Mouse (Mus musculus) liver, embryonic 11.5 days (tissue): Measurements from ENCODE around the gene C1ql4. TPM values are rescaled to one million over a fixed set of nuclear protein-coding genes. Genes with fewer than 3 reads are reported as not detected.
"Not testable (repeated sequence)": the region's sequence is repeated elsewhere in the genome, so short reads cannot be mapped to it uniquely, and the experiment has no call there.

Experiments used
- ATAC-seq: fragments of 200-750 bp; cut with Nextera tagmentation; replicated peaks from 2 replicates; pipeline ENCODE4 v1.8.0; 2017; ENCODE audit warnings: moderate number of reproducible peaks, mild to moderate bottlenecking, moderate TSS enrichment, moderate library complexity; ENCODE audit not compliant: low FRiP score
- DNase-seq: peaks from one replicate; pipeline ENCODE4 v3.0.0-alpha.2; 2017; ENCODE audit warnings: low spot score
- H3K27ac ChIP-seq: fragments of 300-500 bp; sonication (generic); 2 replicates; pipeline ENCODE4 v1.5.1; 2014; ENCODE audit warnings: mild to moderate bottlenecking, low read depth, low read length, control low read depth
- H3K27me3 ChIP-seq: fragments of 300-500 bp; sonication (generic); replicated peaks from 2 replicates; pipeline ENCODE4 v1.6.1; 2014; ENCODE audit warnings: low read length, mixed read lengths; ENCODE audit not compliant: control insufficient read depth, insufficient read depth
- H3K36me3 ChIP-seq: fragments of 300-500 bp; sonication (generic); 2 replicates; pipeline ENCODE4 v1.6.1; 2014; ENCODE audit warnings: mild to moderate bottlenecking, low read length, moderate library complexity, mixed read lengths; ENCODE audit not compliant: control insufficient read depth, insufficient read depth
- H3K4me1 ChIP-seq: fragments of 300-500 bp; sonication (generic); replicated peaks from 2 replicates; pipeline ENCODE4 v1.6.1; 2014; ENCODE audit warnings: low read length, mixed read lengths; ENCODE audit not compliant: control insufficient read depth, insufficient read depth
- H3K4me2 ChIP-seq: fragments of 300-500 bp; sonication (generic); 2 replicates; pipeline ENCODE4 v1.6.1; 2014; ENCODE audit warnings: mild to moderate bottlenecking, control low read depth, moderate library complexity
- H3K4me3 ChIP-seq: fragments of 300-500 bp; sonication (generic); 2 replicates; pipeline ENCODE4 v1.5.1; 2014; ENCODE audit warnings: low read depth, low read length, control low read depth
- H3K9ac ChIP-seq: fragments of 300-500 bp; sonication (generic); 2 replicates; pipeline ENCODE4 v1.6.1; 2014; ENCODE audit warnings: low read depth, low read length, control low read depth
- H3K9me3 ChIP-seq: fragments of 300-500 bp; sonication (generic); 2 replicates; pipeline ENCODE4 v1.6.1; 2016; ENCODE audit warnings: low read length, inconsistent platforms, mixed read lengths; ENCODE audit not compliant: control insufficient read depth
- WGBS: fragments of 180-500 bp; shearing (Covaris S2); extraction: QIAGEN DNeasy Blood & Tissue Kit; methylation state at CpG from one replicate; pipeline ENCODE4 v1.1.7; 2014; 5-methylcytosine and 5-hydroxymethylcytosine counted together
- polyA plus RNA-seq: library from polyadenylated mRNA; unstranded; fragments of >200 nt; fragmentation: Nextera tagmentation; extraction: Ambion mirVana; gene quantifications from 2 replicates; pipeline ENCODE4 v1.2.1, GENCODE M21; 2014

Gene C1ql4
- polyA plus RNA-seq, 1 experiment from 2014 or later, result not detected

DNA sequence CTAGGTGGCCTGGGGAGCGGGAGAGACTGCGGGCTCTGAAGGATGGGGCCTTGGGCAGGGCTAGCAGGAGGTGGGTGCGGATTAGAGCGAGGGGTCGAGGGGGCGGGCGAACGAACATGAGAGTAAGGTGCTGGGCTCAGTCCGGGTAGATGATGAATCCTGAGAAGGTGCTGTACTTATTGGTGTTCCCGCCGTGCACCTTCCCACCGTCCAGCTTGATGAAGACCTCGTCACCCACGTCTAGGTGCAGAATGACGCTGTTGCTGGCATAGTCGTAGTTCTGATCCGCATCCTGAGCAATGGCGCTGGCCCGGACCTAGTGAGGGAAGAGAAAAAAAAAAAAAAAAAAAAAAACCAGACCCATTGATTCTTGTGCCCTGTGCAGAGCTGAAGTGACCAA is 3.0 kb downstream of the C1ql4 start:
- Histone ChIP-seq H3K36me3 (peaks cover 17% of the 10 kb centered on the region; the same call in 1 of the 2 replicates), H3K4me2 (peak overlapping the region; percentile 48), H3K4me3 (peak overlapping the region; percentile 15; the same call in 1 of the 2 replicates), H3K9me3 (no peaks in the 10 kb centered on the region), H3K9ac (0 out of 2 replicates have a peak overlapping the region, but pooled peaks have one; percentile 14), H3K27ac (no peak overlapping the region), H3K27me3 (peaks cover 58% of the 10 kb centered on the region), H3K4me1 (peaks cover 18% of the 10 kb centered on the region)
- ATAC-seq, result no peak
- DNase-seq, result no peak
- WGBS, result 20% methylated on average over 19 of the region's 19 CpGs

DNA sequence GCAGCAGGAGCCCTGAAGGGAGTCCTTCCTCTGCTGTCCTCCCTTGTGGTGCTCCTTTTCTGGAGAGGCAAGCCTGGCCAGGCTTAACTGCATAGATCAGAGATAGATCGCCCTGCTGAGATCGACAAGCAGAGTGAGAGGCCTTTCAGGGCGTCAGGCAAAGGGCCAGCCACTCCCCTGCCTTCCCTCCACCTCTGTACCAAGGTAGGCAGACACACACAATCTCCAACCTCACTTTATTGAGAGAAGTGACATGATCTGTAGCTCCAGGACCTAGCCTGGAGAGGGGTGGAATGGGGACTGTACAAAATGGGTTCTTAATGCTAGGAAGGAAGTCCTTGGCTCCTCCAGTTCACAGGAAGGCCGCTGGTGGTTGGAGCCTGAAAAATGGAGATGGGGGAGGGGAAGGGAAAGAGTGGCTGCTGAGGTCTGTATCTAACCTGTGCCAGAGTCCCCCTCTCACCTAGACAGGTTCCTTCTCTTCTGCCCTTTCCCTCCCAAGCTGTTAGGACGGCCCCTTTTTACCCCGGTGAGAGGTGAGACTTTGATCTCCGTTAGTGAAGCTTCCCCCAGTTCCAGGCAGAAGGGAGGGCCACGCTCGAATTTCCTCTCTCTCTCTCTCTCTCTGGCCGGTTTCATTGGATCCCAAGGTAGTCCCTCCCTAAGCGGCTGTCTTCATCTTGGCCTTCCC is 3.6 kb downstream of the C1ql4 start:
- DNase-seq (no peak), ATAC-seq (no peak)
- Histone ChIP-seq H3K4me2 (peak overlapping the region; percentile 48), H3K27me3 (peaks cover 52% of the 10 kb centered on the region), H3K9me3 (no peaks in the 10 kb centered on the region), H3K4me1 (peaks cover 17% of the 10 kb centered on the region), H3K36me3 (peaks cover 17% of the 10 kb centered on the region; the same call in 1 of the 2 replicates), H3K4me3 (peak overlapping the region; percentile 15; the same call in 1 of the 2 replicates), H3K27ac (no peak overlapping the region; the same call in 1 of the 2 replicates), H3K9ac (0 out of 2 replicates have a peak overlapping the region, but pooled peaks have one; percentile 14)
- WGBS, result 9% methylated on average over 11 of the region's 11 CpGs

DNA sequence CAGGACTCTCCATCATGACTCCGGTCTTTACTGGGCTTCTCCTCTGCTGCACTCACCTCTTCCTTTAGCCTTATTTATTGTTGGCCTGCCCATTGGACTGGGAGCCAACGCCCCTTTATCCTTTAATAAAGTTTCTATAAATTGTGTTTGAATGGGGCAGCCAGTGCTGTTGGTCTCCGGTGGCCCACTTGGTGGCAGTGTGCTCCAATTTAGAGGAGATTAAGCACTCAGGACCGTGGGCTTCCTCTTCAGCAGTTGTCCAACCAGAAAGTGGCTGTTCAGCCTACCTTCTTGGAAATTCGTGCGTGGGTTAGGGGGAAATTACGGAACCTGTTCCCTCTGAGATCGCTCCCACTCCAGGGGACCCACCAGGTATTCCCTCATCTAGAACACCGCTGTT is 4.4 kb downstream of the C1ql4 start:
- Histone ChIP-seq H3K4me2 (no peak overlapping the region), H3K9ac (no peak overlapping the region), H3K36me3 (peaks cover 22% of the 10 kb centered on the region; the same call in 1 of the 2 replicates), H3K9me3 (no peaks in the 10 kb centered on the region), H3K27me3 (peaks cover 44% of the 10 kb centered on the region), H3K4me3 (no peak overlapping the region), H3K4me1 (peaks cover 14% of the 10 kb centered on the region), H3K27ac (no peak overlapping the region)
- no peak for ATAC-seq
- 68% methylated on average over 9 of the region's 9 CpGs for WGBS
- no peak for DNase-seq

DNA sequence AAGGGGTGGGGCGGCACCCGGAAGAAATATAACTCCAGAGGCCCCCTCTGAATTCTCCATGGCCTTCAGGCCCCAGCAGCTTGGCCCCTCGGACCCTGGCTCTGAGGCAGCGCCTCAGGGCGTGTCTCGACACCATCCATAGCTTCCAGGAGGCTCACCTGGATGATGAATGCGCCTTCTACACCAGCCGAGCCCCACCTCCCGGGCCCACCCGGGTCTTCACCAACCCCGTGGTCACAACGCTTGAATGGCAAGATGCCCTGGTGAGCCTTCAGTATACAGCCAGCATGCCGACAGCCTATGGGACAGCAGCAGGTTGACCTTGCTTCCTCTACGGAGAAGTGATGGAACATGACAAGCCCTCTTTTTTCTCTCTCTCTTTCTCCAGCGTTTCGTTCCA is 4.8 kb downstream of the C1ql4 start:
- peaks cover 40% of the 10 kb centered on the region for H3K27me3 ChIP-seq
- no peaks in the 10 kb centered on the region for H3K9me3 ChIP-seq
- WGBS, result 90% methylated on average over 16 of the region's 16 CpGs

DNA sequence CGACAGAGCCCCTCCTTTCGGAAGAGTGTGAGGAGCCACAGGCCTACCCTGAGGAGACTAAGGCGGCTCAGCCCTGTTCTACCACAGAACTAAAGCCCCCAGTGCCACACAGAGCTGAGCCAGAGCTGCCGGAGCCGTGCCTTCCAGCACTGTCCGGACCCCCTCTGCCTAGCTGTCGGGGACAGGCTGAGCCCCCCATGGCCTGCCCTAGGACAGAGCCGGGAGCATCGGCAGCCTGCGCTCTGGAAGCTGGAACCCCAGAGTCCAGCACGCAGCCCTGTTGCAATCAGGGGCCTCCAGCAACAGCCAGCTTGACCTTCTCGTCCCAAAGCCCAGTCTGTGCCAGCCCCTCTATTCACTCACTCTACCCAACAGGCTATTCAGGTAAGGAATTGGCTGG is 5.3 kb downstream of the C1ql4 start:
- ATAC-seq (no peak), DNase-seq (no peak)
- Histone ChIP-seq H3K4me1 (peaks cover 14% of the 10 kb centered on the region), H3K36me3 (peaks cover 28% of the 10 kb centered on the region; the same call in 1 of the 2 replicates), H3K9me3 (no peaks in the 10 kb centered on the region), H3K27ac (no peak overlapping the region), H3K9ac (no peak overlapping the region), H3K4me3 (no peak overlapping the region), H3K27me3 (peaks cover 35% of the 10 kb centered on the region), H3K4me2 (no peak overlapping the region)
- 95% methylated on average over 12 of the region's 12 CpGs for WGBS

More for the DNA sequence above, 4.8 kb downstream of the C1ql4 start:
- peaks cover 14% of the 10 kb centered on the region for H3K4me1 ChIP-seq
- no peak overlapping the region for H3K4me3 ChIP-seq
- no peak overlapping the region for H3K9ac ChIP-seq
- H3K27ac ChIP-seq, result no peak overlapping the region
- DNase-seq, result no peak
- no peak for ATAC-seq
- peaks cover 26% of the 10 kb centered on the region; the same call in 1 of the 2 replicates for H3K36me3 ChIP-seq
- H3K4me2 ChIP-seq, result no peak overlapping the region

DNA sequence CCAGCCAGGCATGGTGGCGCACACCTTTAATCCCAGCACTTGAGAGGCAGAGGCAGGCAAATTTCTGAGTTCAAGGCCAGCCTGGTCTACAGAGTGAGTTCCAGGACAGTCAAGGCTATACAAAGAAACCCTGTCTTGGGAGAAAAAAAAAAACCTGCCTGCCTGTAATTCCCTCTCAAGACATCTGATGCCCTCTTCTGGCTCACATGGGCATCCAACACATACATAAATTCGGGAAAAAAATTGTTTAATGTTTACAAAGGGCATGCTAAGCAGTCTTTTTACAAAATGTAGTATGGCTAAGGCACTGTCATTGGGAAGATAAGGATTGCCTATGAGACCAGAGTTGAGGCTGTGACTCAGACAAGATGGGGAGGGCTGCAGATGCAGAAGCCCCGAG is 7.8 kb downstream of the C1ql4 start:
- WGBS, result 77% methylated on average over 3 of the region's 3 CpGs
- Histone ChIP-seq H3K9ac (no peak overlapping the region), H3K27ac (no peak overlapping the region), H3K36me3 (peaks cover 34% of the 10 kb centered on the region; the same call in 1 of the 2 replicates), H3K4me2 (no peak overlapping the region), H3K4me1 (peaks cover 21% of the 10 kb centered on the region), H3K27me3 (peaks cover 11% of the 10 kb centered on the region), H3K4me3 (no peak overlapping the region), H3K9me3 (no peaks in the 10 kb centered on the region)
- DNase-seq (no peak), ATAC-seq (no peak)

DNA sequence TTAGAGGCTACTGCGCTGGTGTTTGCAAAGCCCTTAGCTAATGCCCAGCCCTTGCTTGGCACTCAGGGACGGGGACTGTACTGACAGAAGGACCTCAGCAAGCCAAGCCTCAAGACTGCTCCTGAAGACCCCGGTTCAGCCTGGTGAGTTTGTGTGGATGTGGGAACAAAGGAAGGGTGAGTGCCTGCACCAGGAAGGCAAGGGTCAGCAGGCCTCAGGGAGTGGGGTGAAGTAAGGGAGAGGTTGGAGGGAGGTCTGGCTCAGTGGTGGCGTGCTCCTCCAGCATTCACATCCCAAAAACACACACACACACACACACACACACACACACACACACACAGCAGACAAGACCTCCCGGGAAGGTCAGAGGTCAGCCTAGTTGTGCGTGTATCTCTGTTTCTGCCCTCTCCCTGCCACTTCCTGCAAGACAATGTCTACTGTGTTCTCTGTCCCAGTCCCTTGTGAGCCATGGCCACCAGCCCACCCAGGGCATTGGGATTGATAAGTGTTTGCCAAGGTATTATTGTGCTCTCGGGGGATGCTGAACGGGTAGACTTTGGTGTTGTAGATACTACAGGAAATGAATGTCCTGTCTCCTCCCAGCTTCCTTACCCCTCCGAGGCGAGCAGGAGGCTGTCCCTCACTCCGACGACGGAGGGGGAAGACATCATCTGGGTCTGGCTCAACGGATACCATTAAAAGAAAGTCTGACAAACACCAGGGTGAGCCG is 9.3 kb downstream of the C1ql4 start:
- Histone ChIP-seq H3K27me3 (no peaks in the 10 kb centered on the region), H3K4me2 (no peak overlapping the region), H3K27ac (no peak overlapping the region), H3K4me3 (no peak overlapping the region), H3K4me1 (peaks cover 15% of the 10 kb centered on the region), H3K36me3 (peaks cover 34% of the 10 kb centered on the region; the same call in 1 of the 2 replicates), H3K9me3 (no peaks in the 10 kb centered on the region), H3K9ac (peak overlapping the region; percentile 20; the same call in 1 of the 2 replicates)
- no peak for DNase-seq
- 82% methylated on average over 15 of the region's 15 CpGs for WGBS
- no peak for ATAC-seq

DNA sequence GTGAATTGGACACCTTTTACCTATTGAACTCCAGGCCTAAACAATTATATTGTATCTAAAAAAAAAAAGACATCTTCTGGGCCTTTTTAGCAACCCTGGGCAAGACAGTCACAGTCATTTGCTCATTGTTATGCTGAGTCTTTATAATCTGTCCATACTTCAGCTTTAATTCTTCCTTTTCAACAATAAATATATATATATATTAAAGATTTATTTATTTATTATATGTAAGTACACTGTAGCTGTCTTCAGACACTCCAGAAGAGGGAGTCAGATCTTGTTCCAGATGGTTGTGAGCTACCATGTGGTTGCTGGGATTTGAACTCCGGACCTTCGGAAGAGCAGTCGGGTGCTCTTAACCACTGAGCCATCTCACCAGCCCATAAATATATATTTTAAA is 11.6 kb downstream of the C1ql4 start:
- not testable (repeated sequence) for H3K9me3 ChIP-seq, H3K27me3 ChIP-seq, ATAC-seq, DNase-seq, H3K27ac ChIP-seq
- peaks cover 15% of the 10 kb centered on the region for H3K4me1 ChIP-seq
- peak overlapping the region; percentile 85 for H3K4me3 ChIP-seq
- peaks cover 20% of the 10 kb centered on the region; the same call in 1 of the 2 replicates for H3K36me3 ChIP-seq
- H3K9ac ChIP-seq, result peak overlapping the region; percentile 90
- WGBS, result 99% methylated on average over 3 of the region's 3 CpGs
- peak overlapping the region; percentile 80 for H3K4me2 ChIP-seq
